Mouse (Mus musculus): ENCODE results near the gene Camta1.

DNA sequence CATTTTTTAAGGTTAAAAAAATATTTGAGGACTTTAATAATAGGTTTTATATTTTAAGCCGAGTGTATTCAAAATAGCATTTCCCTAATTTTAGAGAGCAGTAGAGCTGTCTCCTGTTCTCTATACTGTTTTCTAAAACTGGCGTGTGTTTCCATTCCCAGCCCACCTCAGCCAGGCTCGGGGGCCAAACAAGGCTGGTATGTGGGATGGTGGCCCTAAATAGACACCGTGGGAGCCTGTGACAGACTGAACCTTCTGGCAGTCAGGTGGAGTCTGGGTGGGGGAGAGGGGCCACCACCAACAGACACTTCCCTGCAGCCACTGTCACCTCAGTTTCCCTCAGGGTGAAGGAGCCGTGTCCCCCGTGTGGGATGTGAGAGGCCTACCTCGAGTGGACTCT, 268.6 kb downstream of the Camta1 start:
- TF ChIP-seq CTCF (IDR thresholded peaks at IDR 0.05; ENCODE audit: low read depth) (no peak), EP300 (IDR thresholded peaks at IDR 0.05; ENCODE audit: low read depth) (no peak)
